Mouse (Mus musculus) ovary, postnatal 10 days (tissue): ENCODE results near the gene Sc5d.

ENCODE experiments used
- DNase-seq: peaks from one replicate; pipeline ENCODE4 v3.0.0; 2022; ENCODE audit warnings: low spot score

Gene Sc5d

GRCm38 (mm10) chr9:42264145-42264544, at the start of gene Sc5d:
TSS of gene Sc5d (minus strand) at chr9:42264256.
- peak; percentile 65 for DNase-seq

GRCm38 (mm10) chr9:42311311-42311710, 47.3 kb upstream of the Sc5d start:
- no peak for DNase-seq

GRCm38 (mm10) chr9:42303894-42304293, 39.8 kb upstream of the Sc5d start:
- DNase-seq: no peak

GRCm38 (mm10) chr9:42301082-42301633, 37.1 kb upstream of the Sc5d start:
- no peak for DNase-seq

- no peak for DNase-seq
Measured at GRCm38 (mm10) chr9:42296297-42296922, 32.4 kb upstream of the Sc5d start.

GRCm38 (mm10) chr9:42294131-42294530, 30.1 kb upstream of the Sc5d start:
- DNase-seq: no peak

GRCm38 (mm10) chr9:42293596-42293995, 29.5 kb upstream of the Sc5d start:
- DNase-seq: no peak

GRCm38 (mm10) chr9:42293051-42293450, 29.0 kb upstream of the Sc5d start:
- DNase-seq: no peak

GRCm38 (mm10) chr9:42279676-42280075, 15.6 kb upstream of the Sc5d start:
- no peak for DNase-seq

- DNase-seq: no peak
Measured at GRCm38 (mm10) chr9:42278046-42278445, 14.0 kb upstream of the Sc5d start.

GRCm38 (mm10) chr9:42277606-42278005, 13.6 kb upstream of the Sc5d start:
- no peak for DNase-seq

GRCm38 (mm10) chr9:42277162-42277561, 13.1 kb upstream of the Sc5d start:
- no peak for DNase-seq

GRCm38 (mm10) chr9:42275761-42276145, 11.7 kb upstream of the Sc5d start:
- no peak for DNase-seq

- DNase-seq: no peak
Measured at GRCm38 (mm10) chr9:42275027-42275760, 11.1 kb upstream of the Sc5d start.

GRCm38 (mm10) chr9:42273682-42274296, 9.7 kb upstream of the Sc5d start:
- no peak for DNase-seq

GRCm38 (mm10) chr9:42273174-42273573, 9.1 kb upstream of the Sc5d start:
- DNase-seq: no peak

GRCm38 (mm10) chr9:42272690-42273089, 8.6 kb upstream of the Sc5d start:
- no peak for DNase-seq

- no peak for DNase-seq
Measured at GRCm38 (mm10) chr9:42271456-42271855, 7.4 kb upstream of the Sc5d start.

- no peak for DNase-seq
Measured at GRCm38 (mm10) chr9:42270617-42271016, 6.6 kb upstream of the Sc5d start.

- no peak for DNase-seq
Measured at GRCm38 (mm10) chr9:42270081-42270480, 6.0 kb upstream of the Sc5d start.

GRCm38 (mm10) chr9:42268371-42268770, 4.3 kb upstream of the Sc5d start:
- DNase-seq: no peak

- no peak for DNase-seq
Measured at GRCm38 (mm10) chr9:42265309-42265708, 1.3 kb upstream of the Sc5d start.

- no peak for DNase-seq
Measured at GRCm38 (mm10) chr9:42263709-42264111, 346 bp downstream of the Sc5d start.
